Mouse (Mus musculus) spleen, postnatal 4 days (tissue): ENCODE data around the gene Pbx1.
"Not testable (repeated sequence)": the region's sequence is repeated elsewhere in the genome, so short reads cannot be mapped to it uniquely, and the experiment has no call there.

Experiments used
- DNase-seq, 2 experiments: peaks; one replicate each; pipeline ENCODE4 v3.0.0; 2022; ENCODE audit warnings: low spot score in 2 of 2

The Pbx1 gene

GRCm38 (mm10) chr1:168432232-168432280 is at the start of gene Pbx1:
Gene Pbx1 (minus strand): TSS chr1:168432270.
- DNase-seq, result not testable (repeated sequence)

- DNase-seq, result no peak
These were observed 47.6 kb upstream of the Pbx1 start for GRCm38 (mm10) chr1:168479626-168480025.

GRCm38 (mm10) chr1:168478829-168479228 is 46.8 kb upstream of the Pbx1 start:
- no peak for DNase-seq

- no peak for DNase-seq
These were observed 44.8 kb upstream of the Pbx1 start for GRCm38 (mm10) chr1:168476917-168477316.

GRCm38 (mm10) chr1:168476216-168476897 is 44.3 kb upstream of the Pbx1 start:
- no peak for DNase-seq

- DNase-seq, result no peak
These were observed 43.6 kb upstream of the Pbx1 start for GRCm38 (mm10) chr1:168475579-168476208.

- no peak for DNase-seq
These were observed 41.4 kb upstream of the Pbx1 start for GRCm38 (mm10) chr1:168473255-168474069.

GRCm38 (mm10) chr1:168472545-168473254 is 40.6 kb upstream of the Pbx1 start:
- no peak for DNase-seq

GRCm38 (mm10) chr1:168459426-168459825 is 27.4 kb upstream of the Pbx1 start:
- DNase-seq, result no peak

GRCm38 (mm10) chr1:168457191-168457747 is 25.2 kb upstream of the Pbx1 start:
- DNase-seq, result no peak

GRCm38 (mm10) chr1:168455178-168455577 is 23.1 kb upstream of the Pbx1 start:
- no peak for DNase-seq

- no peak for DNase-seq
These were observed 1.6 kb upstream of the Pbx1 start for GRCm38 (mm10) chr1:168433671-168434070.

- DNase-seq, result peak; percentile 85 to 87
These were observed 233 bp upstream of the Pbx1 start for GRCm38 (mm10) chr1:168432281-168432725.

- DNase-seq, result peak in 1 of 2 experiments; percentile 74
These were observed 299 bp downstream of the Pbx1 start for GRCm38 (mm10) chr1:168431711-168432231.

- DNase-seq, result no peak
These were observed 981 bp downstream of the Pbx1 start for GRCm38 (mm10) chr1:168430868-168431710.

GRCm38 (mm10) chr1:168429856-168430644 is 2.0 kb downstream of the Pbx1 start:
- no peak for DNase-seq

- no peak for DNase-seq
These were observed 2.7 kb downstream of the Pbx1 start for GRCm38 (mm10) chr1:168429406-168429805.

- no peak for DNase-seq
These were observed 3.8 kb downstream of the Pbx1 start for GRCm38 (mm10) chr1:168428255-168428654.

- no peak for DNase-seq
These were observed 4.5 kb downstream of the Pbx1 start for GRCm38 (mm10) chr1:168427596-168427995.

- DNase-seq, result no peak
These were observed 5.2 kb downstream of the Pbx1 start for GRCm38 (mm10) chr1:168426900-168427299.
